12 mouse cellular contexts compared by ENCODE assay signal in genomic region chr2:103931511-103931911, GRCm38 (mm10). TPM values are rescaled to one million over a fixed set of nuclear protein-coding genes. Genes with fewer than 3 reads are reported as not detected.
DNase-seq lines count a peak whose midpoint lies in the region; ATAC-seq and TF ChIP-seq lines count a peak whose summit lies in the region.
"Had no signal": no experiment of that assay in that cellular context is flagged by ENCODE, and none has a peak within 500 bp of the region (broad histone marks: within the 10 kb centered on the region; RNA-seq: fewer than 3 reads in every experiment).

No protein-coding gene starts in this region.

- WGBS in lung, adult 2 months: 48% methylated on average over 7 of the region's 7 CpGs

- no peak for TF ChIP-seq CTCF in lung, adult 2 months (IDR thresholded peaks at IDR 0.05; ENCODE audit: insufficient read depth, low read length)

- ATAC-seq in megakaryocyte progenitor cell, adult 5-6 weeks (replicated peaks; ENCODE audit: poor library complexity): 0 out of 2 replicates have a peak, but pooled peaks have one; percentile 6
- ATAC-seq: hindbrain, embryonic 16.5 days had no signal

- H3K4me3 ChIP-seq in lung, adult 2 months (replicated peaks; ENCODE audit: extremely low read depth, low read depth, low read length): no peak overlapping the region
- H3K4me3 ChIP-seq: limb, embryonic 12.5 days; midbrain, embryonic 12.5 days had no signal

- 0 out of 2 replicates have a peak, but pooled peaks cover 4% of the 10 kb centered on the region for H3K4me1 ChIP-seq in lung, adult 2 months (ENCODE audit: control insufficient read depth, insufficient read depth, low read length)

- peak; percentile 37 for DNase-seq in adrenal gland, postnatal 10 days
- no peak for DNase-seq in adrenal gland, postnatal 25 days
- DNase-seq in lung, postnatal 36 days: peak; percentile 15
- no peak for DNase-seq in lung, adult 2 months
- DNase-seq in heart, adult 8-10 months (ENCODE audit: low spot score): peak; percentile 53
- no peak for DNase-seq in B cell, adult 2 months
- no peak for DNase-seq in thymus, postnatal 14 days
- DNase-seq: cerebellum, adult 9-11 months had no signal

- TF ChIP-seq POLR2A in lung, adult 2 months (IDR thresholded peaks at IDR 0.05; ENCODE audit: borderline replicate concordance, extremely low read depth, low read depth, low read length): no peak

RNA-seq across cellular contexts. Expression of gene Lmo2, which starts 26.3 kb away (rescaled TPM):
- total RNA-seq in adrenal gland, postnatal 10 days (2021): 10 to 100 TPM; 26.9 to 37.3 TPM
- total RNA-seq in adrenal gland, postnatal 25 days (2021): 28.9 and 31.9 TPM in 2 replicates
- 47.8 and 51.7 TPM in 2 replicates for polyA plus RNA-seq in lung, adult 2 months (2012; rRNA removed)
- 10 to 100 TPM; 25.6 to 27.7 (median 26.0) TPM for total RNA-seq in heart, adult 8-10 months (2022)
- total RNA-seq in megakaryocyte progenitor cell, adult 5-6 weeks (2015): 427 and 476 TPM in 2 replicates
- total RNA-seq in megakaryocyte progenitor cell, adult 5-6 weeks (2017): 226 and 286 TPM in 2 replicates

Comparison
In these comparisons a context has a peak if more than half of its experiments do, and no peak if none do; other contexts are left out.
1. DNase-seq: peak in adrenal gland, postnatal 10 days (single experiment), lung, postnatal 36 days (single experiment) and heart, adult 8-10 months (single experiment); none in adrenal gland, postnatal 25 days (single experiment), lung, adult 2 months (single experiment), B cell, adult 2 months (0 of 2) and thymus, postnatal 14 days (single experiment).